Mouse (Mus musculus): ENCODE measurements at regions not wholly inside any gene's neighbourhood (a gene's known extent, or its start where the extent isn't known, plus 50 kb on each side); places are given as distances from the start of the nearest gene placed in this dataset.

- Histone ChIP-seq H3K4me2 (replicated peaks; ENCODE audit: low read depth, low read length, severe bottlenecking) (no peak overlapping the region), H3K27me3 (ENCODE audit: control insufficient read depth, insufficient read depth, low read length) (no peaks in the 10 kb centered on the region), H3K9ac (ENCODE audit: low read depth, low read length, severe bottlenecking) (no peak overlapping the region), H3K9me3 (ENCODE audit: control insufficient read depth, low read length) (no peaks in the 10 kb centered on the region), H3K4me1 (ENCODE audit: control insufficient read depth, insufficient read depth, low read length) (no peaks in the 10 kb centered on the region), H3K36me3 (ENCODE audit: control insufficient read depth, insufficient read depth, low read length) (no peaks in the 10 kb centered on the region), H3K27ac (replicated peaks; ENCODE audit: low read depth, low read length) (no peak overlapping the region), H3K4me3 (replicated peaks; ENCODE audit: low read length) (no peak overlapping the region)
- DNase-seq (ENCODE audit: low spot score) (no peak), ATAC-seq (ENCODE audit: low FRiP score, low read depth) (no peak)
- WGBS: 12% methylated on average over 8 of the region's 8 CpGs
- TF ChIP-seq POLR2A (IDR thresholded peaks at IDR 0.05; ENCODE audit: borderline replicate concordance, extremely low read depth, insufficient read depth, insufficient read length): no peak
Measured at GRCm38 (mm10) chr8:78054920-78055319, 158.2 kb upstream of the Ttc29 start.

DNA sequence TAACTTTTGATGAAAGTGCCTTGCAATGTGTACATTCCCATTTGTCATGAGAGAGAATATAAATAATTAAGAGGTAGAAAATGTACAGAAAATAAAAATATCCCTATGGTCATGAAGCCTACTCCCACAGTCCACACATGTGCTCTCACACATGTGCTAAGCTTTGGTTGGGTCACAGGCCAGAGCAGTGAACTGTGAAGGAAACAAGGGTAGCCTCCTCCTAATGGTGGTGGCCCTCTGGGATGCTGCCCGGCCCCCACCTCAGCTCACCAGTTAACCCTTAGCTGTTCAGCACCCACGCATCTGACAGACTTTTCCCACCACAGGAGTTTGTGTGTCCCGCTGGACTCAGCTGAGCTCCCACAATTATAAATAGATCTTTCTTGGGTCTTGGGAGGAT, 157.6 kb upstream of the Ttc29 start:
- H3K27me3 ChIP-seq (ENCODE audit: control insufficient read depth, insufficient read depth, low read length): no peaks in the 10 kb centered on the region
- no peak for TF ChIP-seq POLR2A (IDR thresholded peaks at IDR 0.05; ENCODE audit: borderline replicate concordance, extremely low read depth, insufficient read depth, insufficient read length)
- 59% methylated on average over 3 of the region's 3 CpGs for WGBS
- H3K9ac ChIP-seq (ENCODE audit: low read depth, low read length, severe bottlenecking): no peak overlapping the region
- ATAC-seq (ENCODE audit: low FRiP score, low read depth): no peak
- no peak for DNase-seq (ENCODE audit: low spot score)
- H3K4me3 ChIP-seq (replicated peaks; ENCODE audit: low read length): no peak overlapping the region
- H3K4me1 ChIP-seq (ENCODE audit: control insufficient read depth, insufficient read depth, low read length): no peaks in the 10 kb centered on the region
- no peak overlapping the region for H3K27ac ChIP-seq (replicated peaks; ENCODE audit: low read depth, low read length)
- H3K9me3 ChIP-seq (ENCODE audit: control insufficient read depth, low read length): no peaks in the 10 kb centered on the region
- H3K36me3 ChIP-seq (ENCODE audit: control insufficient read depth, insufficient read depth, low read length): no peaks in the 10 kb centered on the region
- H3K4me2 ChIP-seq (replicated peaks; ENCODE audit: low read depth, low read length, severe bottlenecking): no peak overlapping the region

- peak; percentile 44; the same call in 1 of the 2 replicates for ATAC-seq (ENCODE audit: low FRiP score, low read depth)
- Histone ChIP-seq H3K9me3 (ENCODE audit: control insufficient read depth, low read length) (no peaks in the 10 kb centered on the region), H3K4me2 (replicated peaks; ENCODE audit: low read depth, low read length, severe bottlenecking) (no peak overlapping the region), H3K4me1 (ENCODE audit: control insufficient read depth, insufficient read depth, low read length) (0 out of 2 replicates have a peak, but pooled peaks cover 3% of the 10 kb centered on the region), H3K4me3 (replicated peaks; ENCODE audit: low read length) (no peak overlapping the region), H3K36me3 (ENCODE audit: control insufficient read depth, insufficient read depth, low read length) (no peaks in the 10 kb centered on the region), H3K9ac (ENCODE audit: low read depth, low read length, severe bottlenecking) (no peak overlapping the region), H3K27ac (replicated peaks; ENCODE audit: low read depth, low read length) (no peak overlapping the region), H3K27me3 (ENCODE audit: control insufficient read depth, insufficient read depth, low read length) (no peaks in the 10 kb centered on the region)
- 43% methylated on average over 4 of the region's 4 CpGs for WGBS
- peak; percentile 59 for DNase-seq (ENCODE audit: low spot score)
- no peak for TF ChIP-seq POLR2A (IDR thresholded peaks at IDR 0.05; ENCODE audit: borderline replicate concordance, extremely low read depth, insufficient read depth, insufficient read length)
Measured at GRCm38 (mm10) chr8:78057357-78057756, 155.7 kb upstream of the Ttc29 start.

GRCm38 (mm10) chr8:78061827-78062719, 151.0 kb upstream of the Ttc29 start:
- WGBS: 37% methylated on average over 9 of the region's 9 CpGs
- Histone ChIP-seq H3K4me3 (replicated peaks; ENCODE audit: low read length) (no peak overlapping the region), H3K27me3 (ENCODE audit: control insufficient read depth, insufficient read depth, low read length) (no peaks in the 10 kb centered on the region), H3K4me2 (replicated peaks; ENCODE audit: low read depth, low read length, severe bottlenecking) (peak overlapping the region; percentile 25; the same call in 1 of the 2 replicates), H3K4me1 (ENCODE audit: control insufficient read depth, insufficient read depth, low read length) (peaks cover 9% of the 10 kb centered on the region; the same call in 1 of the 2 replicates), H3K9ac (ENCODE audit: low read depth, low read length, severe bottlenecking) (no peak overlapping the region), H3K36me3 (ENCODE audit: control insufficient read depth, insufficient read depth, low read length) (no peaks in the 10 kb centered on the region), H3K27ac (replicated peaks; ENCODE audit: low read depth, low read length) (0 out of 2 replicates have a peak overlapping the region, but pooled peaks have one; percentile 13), H3K9me3 (ENCODE audit: control insufficient read depth, low read length) (no peaks in the 10 kb centered on the region)
- TF ChIP-seq POLR2A (IDR thresholded peaks at IDR 0.05; ENCODE audit: borderline replicate concordance, extremely low read depth, insufficient read depth, insufficient read length): no peak
- ATAC-seq (ENCODE audit: low FRiP score, low read depth) (peak; percentile 74; the same call in 1 of the 2 replicates), DNase-seq (ENCODE audit: low spot score) (peak; percentile 81)

DNA sequence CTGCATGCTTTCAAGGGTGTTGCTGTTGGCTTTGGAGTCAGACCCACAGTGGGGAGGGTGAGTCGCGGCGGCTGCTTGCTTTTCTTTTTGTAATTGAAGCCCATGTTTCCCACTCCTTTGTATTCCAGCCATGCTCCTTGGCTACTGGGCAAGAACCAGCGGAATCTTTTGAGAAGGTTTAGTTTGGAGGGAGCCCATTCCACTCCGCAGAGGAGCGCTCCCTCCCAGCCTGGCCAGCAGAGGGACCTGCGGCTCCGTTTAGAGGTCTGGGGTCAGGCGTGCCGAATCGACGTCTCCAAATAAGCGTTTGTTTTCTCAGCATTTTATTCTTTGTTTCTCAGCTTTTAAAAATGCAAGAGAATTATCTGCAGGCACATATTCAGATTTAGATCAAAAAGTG, 149.6 kb upstream of the Ttc29 start:
- Histone ChIP-seq H3K27ac (replicated peaks; ENCODE audit: low read depth, low read length) (no peak overlapping the region), H3K36me3 (ENCODE audit: control insufficient read depth, insufficient read depth, low read length) (no peaks in the 10 kb centered on the region), H3K4me2 (replicated peaks; ENCODE audit: low read depth, low read length, severe bottlenecking) (peak overlapping the region; percentile 49), H3K4me1 (ENCODE audit: control insufficient read depth, insufficient read depth, low read length) (peaks cover 12% of the 10 kb centered on the region; the same call in 1 of the 2 replicates), H3K9me3 (ENCODE audit: control insufficient read depth, low read length) (no peaks in the 10 kb centered on the region), H3K4me3 (replicated peaks; ENCODE audit: low read length) (peak overlapping the region; percentile 24), H3K27me3 (ENCODE audit: control insufficient read depth, insufficient read depth, low read length) (no peaks in the 10 kb centered on the region), H3K9ac (ENCODE audit: low read depth, low read length, severe bottlenecking) (0 out of 2 replicates have a peak overlapping the region, but pooled peaks have one; percentile 21)
- DNase-seq (ENCODE audit: low spot score): peak; percentile 63
- ATAC-seq (ENCODE audit: low FRiP score, low read depth): 0 out of 2 replicates have a peak, but pooled peaks have one; percentile 66
- 3% methylated on average over 13 of the region's 13 CpGs for WGBS
- no peak for TF ChIP-seq POLR2A (IDR thresholded peaks at IDR 0.05; ENCODE audit: borderline replicate concordance, extremely low read depth, insufficient read depth, insufficient read length)

Measured in limb, embryonic 14.5 days (tissue).